Mouse (Mus musculus): Measurements from ENCODE around the gene Nxpe4. TPM values are rescaled to one million over a fixed set of nuclear protein-coding genes. Genes with fewer than 3 reads are reported as not detected.

The Nxpe4 gene
- polyA plus RNA-seq, 1 experiment from 2014 or later, result 7.4 TPM

DNA sequence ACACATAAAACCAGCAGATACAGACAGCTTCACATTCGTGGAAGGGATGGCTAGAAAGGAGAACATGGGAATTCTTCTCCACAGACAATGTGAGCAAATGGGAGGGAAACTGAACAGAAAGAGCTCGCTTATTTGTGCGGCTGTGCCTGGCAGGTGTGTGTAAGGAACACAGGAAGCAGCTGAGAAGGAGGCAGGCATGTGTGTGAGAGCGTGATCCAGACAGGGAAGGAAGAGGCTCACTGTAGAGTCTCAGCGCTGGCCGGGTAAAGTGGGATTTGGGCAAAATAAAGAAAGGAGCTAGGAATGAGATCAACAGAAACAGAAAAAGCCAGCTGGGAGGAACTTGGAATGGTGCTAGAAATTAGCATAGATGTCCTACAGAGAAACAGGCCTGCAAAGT lies 74.6 kb downstream of the Nxpe4 start:
- Histone ChIP-seq H3K4me1 (replicated peaks; ENCODE audit: control insufficient read depth, insufficient read depth, low read length) (no peaks in the 10 kb centered on the region), H3K27me3 (replicated peaks; ENCODE audit: control insufficient read depth, insufficient read depth, low read length) (no peaks in the 10 kb centered on the region), H3K4me2 (ENCODE audit: low read length) (no peak overlapping the region), H3K9ac (replicated peaks; ENCODE audit: low read depth, low read length) (no peak overlapping the region), H3K36me3 (ENCODE audit: control insufficient read depth, insufficient read depth) (no peaks in the 10 kb centered on the region), H3K27ac (ENCODE audit: low read length) (no peak overlapping the region), H3K4me3 (replicated peaks; ENCODE audit: low read length) (no peak overlapping the region), H3K9me3 (ENCODE audit: control insufficient read depth, low read length) (no peaks in the 10 kb centered on the region)
- 71% methylated on average over 6 of the region's 6 CpGs for WGBS
- no peak for ATAC-seq

DNA sequence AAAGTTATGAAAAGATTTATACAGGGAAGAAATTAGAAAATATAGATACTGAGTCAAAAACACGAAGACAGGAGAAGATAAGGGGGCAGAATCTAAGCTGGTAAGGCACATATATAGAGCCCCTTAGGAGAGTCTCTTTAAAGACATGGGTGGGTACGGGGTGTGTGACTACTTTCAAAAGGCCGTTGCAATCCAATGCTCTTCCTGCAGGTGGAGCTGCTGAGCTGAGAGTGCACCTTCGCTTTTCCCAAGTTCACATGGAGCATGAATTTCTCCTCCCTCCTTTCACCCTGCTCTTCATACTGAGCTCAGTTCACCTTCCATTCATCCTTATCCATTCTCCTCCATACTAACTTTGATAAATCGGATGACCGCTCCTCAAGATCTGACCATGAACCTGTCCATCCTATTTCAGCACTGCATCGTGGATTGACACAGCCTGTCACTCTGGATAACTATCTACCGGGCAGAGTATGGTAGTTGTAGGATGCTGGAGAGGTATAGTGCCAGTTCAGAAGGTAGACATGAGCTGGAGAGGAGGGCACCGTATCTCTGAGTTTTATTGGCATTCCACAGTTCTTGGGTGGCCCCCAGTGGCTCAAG lies 76.4 kb downstream of the Nxpe4 start:
- Histone ChIP-seq H3K4me1 (replicated peaks; ENCODE audit: control insufficient read depth, insufficient read depth, low read length) (no peaks in the 10 kb centered on the region), H3K4me3 (replicated peaks; ENCODE audit: low read length) (no peak overlapping the region), H3K9ac (replicated peaks; ENCODE audit: low read depth, low read length) (no peak overlapping the region), H3K27ac (ENCODE audit: low read length) (no peak overlapping the region), H3K36me3 (ENCODE audit: control insufficient read depth, insufficient read depth) (no peaks in the 10 kb centered on the region), H3K9me3 (ENCODE audit: control insufficient read depth, low read length) (no peaks in the 10 kb centered on the region), H3K4me2 (ENCODE audit: low read length) (no peak overlapping the region), H3K27me3 (replicated peaks; ENCODE audit: control insufficient read depth, insufficient read depth, low read length) (no peaks in the 10 kb centered on the region)
- 81% methylated on average over 9 of the region's 9 CpGs for WGBS
- ATAC-seq, result no peak

DNA sequence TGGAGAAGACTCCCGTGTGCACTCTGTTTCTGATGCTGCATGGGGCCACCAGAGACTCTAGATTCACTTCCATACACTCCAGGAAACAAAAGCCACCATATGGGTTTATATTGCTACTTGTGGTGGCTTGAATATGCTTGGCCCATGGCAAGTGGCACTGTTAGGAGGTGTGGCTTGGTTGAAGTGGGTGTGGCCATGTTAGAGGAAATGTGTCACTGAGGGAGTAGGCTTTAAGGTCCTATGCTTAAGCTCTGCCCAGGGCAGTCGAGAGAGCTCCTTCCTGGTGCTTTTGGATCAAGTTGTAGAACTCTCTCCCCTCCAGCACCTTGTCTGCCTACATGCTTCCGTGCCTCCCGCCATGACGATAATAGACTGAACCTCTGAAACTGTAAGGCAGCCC lies 77.6 kb downstream of the Nxpe4 start:
- ATAC-seq, result no peak
- Histone ChIP-seq H3K27ac (ENCODE audit: low read length) (no peak overlapping the region), H3K4me3 (replicated peaks; ENCODE audit: low read length) (no peak overlapping the region), H3K4me2 (ENCODE audit: low read length) (no peak overlapping the region), H3K27me3 (replicated peaks; ENCODE audit: control insufficient read depth, insufficient read depth, low read length) (no peaks in the 10 kb centered on the region), H3K4me1 (replicated peaks; ENCODE audit: control insufficient read depth, insufficient read depth, low read length) (no peaks in the 10 kb centered on the region), H3K36me3 (ENCODE audit: control insufficient read depth, insufficient read depth) (no peaks in the 10 kb centered on the region), H3K9ac (replicated peaks; ENCODE audit: low read depth, low read length) (no peak overlapping the region), H3K9me3 (ENCODE audit: control insufficient read depth, low read length) (no peaks in the 10 kb centered on the region)
- WGBS, result 89% methylated on average over 5 of the region's 5 CpGs

DNA sequence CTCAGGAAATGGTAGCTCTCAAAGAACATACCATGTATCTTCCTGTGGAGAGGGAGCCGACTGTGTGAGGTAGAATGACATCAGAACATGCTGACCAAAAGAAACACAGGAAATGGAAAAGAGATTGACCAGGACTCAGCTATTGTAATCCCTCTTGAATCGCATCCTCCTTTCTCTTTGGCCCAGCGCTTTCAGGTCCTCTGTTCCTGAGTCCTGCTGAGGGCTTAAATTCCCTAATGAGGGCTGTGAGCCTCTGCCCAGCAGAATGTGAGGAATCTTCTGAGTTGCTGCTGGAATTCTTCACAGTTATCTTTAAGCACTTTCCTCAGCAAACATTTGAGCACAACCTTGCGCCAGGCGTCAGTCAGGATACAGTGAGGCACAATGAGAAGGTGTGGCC lies 78.6 kb downstream of the Nxpe4 start:
- ATAC-seq, result no peak
- H3K27me3 ChIP-seq (replicated peaks; ENCODE audit: control insufficient read depth, insufficient read depth, low read length), result no peaks in the 10 kb centered on the region
- H3K4me1 ChIP-seq (replicated peaks; ENCODE audit: control insufficient read depth, insufficient read depth, low read length), result peaks cover 3% of the 10 kb centered on the region
- H3K9ac ChIP-seq (replicated peaks; ENCODE audit: low read depth, low read length), result no peak overlapping the region
- H3K9me3 ChIP-seq (ENCODE audit: control insufficient read depth, low read length), result no peaks in the 10 kb centered on the region
- WGBS, result 45% methylated on average over 5 of the region's 5 CpGs
- H3K4me3 ChIP-seq (replicated peaks; ENCODE audit: low read length), result no peak overlapping the region
- no peaks in the 10 kb centered on the region for H3K36me3 ChIP-seq (ENCODE audit: control insufficient read depth, insufficient read depth)
- H3K4me2 ChIP-seq (ENCODE audit: low read length), result no peak overlapping the region
- no peak overlapping the region for H3K27ac ChIP-seq (ENCODE audit: low read length)

DNA sequence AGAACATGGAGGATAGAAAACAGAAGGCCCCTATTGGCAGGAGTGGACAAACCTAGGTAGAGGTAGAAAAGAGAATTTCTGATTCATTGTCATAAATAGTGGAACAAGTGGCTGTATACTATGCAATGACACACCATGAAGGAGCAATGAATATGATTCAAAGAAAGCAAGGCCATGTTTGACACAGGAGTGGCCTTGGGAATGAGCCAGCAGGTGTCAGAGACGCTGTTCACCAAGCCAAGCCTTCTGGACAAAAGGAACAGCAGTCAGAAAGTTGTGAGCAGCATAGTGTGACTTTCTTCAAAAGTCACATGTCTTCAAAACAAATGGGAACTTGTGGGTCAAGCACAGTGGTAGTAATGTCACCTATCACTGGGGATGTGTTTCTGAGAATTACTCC lies 80.0 kb downstream of the Nxpe4 start:
- no peaks in the 10 kb centered on the region for H3K27me3 ChIP-seq (replicated peaks; ENCODE audit: control insufficient read depth, insufficient read depth, low read length)
- H3K9me3 ChIP-seq (ENCODE audit: control insufficient read depth, low read length), result no peaks in the 10 kb centered on the region
- 85% methylated on average over 1 of the region's 1 CpGs for WGBS
- no peak overlapping the region for H3K4me3 ChIP-seq (replicated peaks; ENCODE audit: low read length)
- H3K27ac ChIP-seq (ENCODE audit: low read length), result no peak overlapping the region
- no peak for ATAC-seq
- peaks cover 6% of the 10 kb centered on the region for H3K4me1 ChIP-seq (replicated peaks; ENCODE audit: control insufficient read depth, insufficient read depth, low read length)
- H3K9ac ChIP-seq (replicated peaks; ENCODE audit: low read depth, low read length), result no peak overlapping the region
- no peaks in the 10 kb centered on the region for H3K36me3 ChIP-seq (ENCODE audit: control insufficient read depth, insufficient read depth)
- no peak overlapping the region for H3K4me2 ChIP-seq (ENCODE audit: low read length)

DNA sequence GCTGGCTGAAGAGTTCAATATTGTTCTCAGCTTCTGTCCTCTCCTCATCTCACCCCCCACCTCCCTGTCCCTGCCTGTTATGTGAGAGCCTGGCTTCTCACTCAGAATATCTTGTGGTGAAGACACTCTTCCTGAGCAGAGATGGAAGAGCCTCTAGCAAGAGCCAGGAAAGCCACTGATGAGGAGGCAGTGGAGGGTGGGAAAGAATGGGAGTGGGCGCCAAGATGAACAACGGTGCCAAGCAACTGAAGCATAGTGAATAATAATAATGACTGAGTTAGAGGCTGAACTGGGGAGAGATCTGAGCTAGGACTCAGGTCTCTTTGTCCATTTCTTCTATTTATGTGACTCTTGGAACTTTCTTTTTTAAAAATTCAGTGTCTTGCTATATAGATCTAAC lies 80.9 kb downstream of the Nxpe4 start:
- 74% methylated on average over 2 of the region's 2 CpGs for WGBS
- H3K27ac ChIP-seq (ENCODE audit: low read length), result no peak overlapping the region

DNA sequence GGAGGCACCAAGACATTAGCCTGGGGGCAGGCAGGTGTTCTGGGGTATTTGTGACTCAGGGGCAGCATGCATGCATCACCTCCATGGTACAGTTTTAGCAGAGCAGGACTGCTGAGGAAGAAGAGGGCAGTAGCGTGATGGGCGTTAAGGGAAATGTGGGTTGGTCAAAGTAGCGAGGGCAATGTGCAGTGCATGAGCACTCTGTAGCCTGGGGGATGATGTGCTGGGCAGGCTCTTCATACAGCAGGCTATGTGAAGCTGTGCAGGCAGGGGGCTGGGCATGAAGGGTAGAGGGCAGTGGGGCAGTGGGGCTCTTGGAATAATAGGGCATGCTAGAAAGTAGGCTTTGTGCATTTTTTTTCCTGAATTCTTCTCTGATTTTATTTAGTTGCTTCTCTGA lies 82.4 kb downstream of the Nxpe4 start:
- no peaks in the 10 kb centered on the region for H3K9me3 ChIP-seq (ENCODE audit: control insufficient read depth, low read length)
- H3K4me1 ChIP-seq (replicated peaks; ENCODE audit: control insufficient read depth, insufficient read depth, low read length), result peaks cover 8% of the 10 kb centered on the region
- no peak overlapping the region for H3K4me2 ChIP-seq (ENCODE audit: low read length)
- no peak for ATAC-seq
- H3K4me3 ChIP-seq (replicated peaks; ENCODE audit: low read length), result no peak overlapping the region
- no peak overlapping the region for H3K27ac ChIP-seq (ENCODE audit: low read length)
- no peaks in the 10 kb centered on the region for H3K27me3 ChIP-seq (replicated peaks; ENCODE audit: control insufficient read depth, insufficient read depth, low read length)
- no peaks in the 10 kb centered on the region for H3K36me3 ChIP-seq (ENCODE audit: control insufficient read depth, insufficient read depth)
- H3K9ac ChIP-seq (replicated peaks; ENCODE audit: low read depth, low read length), result no peak overlapping the region
- WGBS, result 88% methylated on average over 3 of the region's 3 CpGs

More for the DNA sequence above, 80.9 kb downstream of the Nxpe4 start:
- peaks cover 8% of the 10 kb centered on the region for H3K4me1 ChIP-seq (replicated peaks; ENCODE audit: control insufficient read depth, insufficient read depth, low read length)
- H3K27me3 ChIP-seq (replicated peaks; ENCODE audit: control insufficient read depth, insufficient read depth, low read length), result no peaks in the 10 kb centered on the region
- no peaks in the 10 kb centered on the region for H3K9me3 ChIP-seq (ENCODE audit: control insufficient read depth, low read length)
- H3K4me2 ChIP-seq (ENCODE audit: low read length), result no peak overlapping the region
- no peak overlapping the region for H3K9ac ChIP-seq (replicated peaks; ENCODE audit: low read depth, low read length)
- H3K36me3 ChIP-seq (ENCODE audit: control insufficient read depth, insufficient read depth), result no peaks in the 10 kb centered on the region
- no peak overlapping the region for H3K4me3 ChIP-seq (replicated peaks; ENCODE audit: low read length)
- ATAC-seq, result no peak

DNA sequence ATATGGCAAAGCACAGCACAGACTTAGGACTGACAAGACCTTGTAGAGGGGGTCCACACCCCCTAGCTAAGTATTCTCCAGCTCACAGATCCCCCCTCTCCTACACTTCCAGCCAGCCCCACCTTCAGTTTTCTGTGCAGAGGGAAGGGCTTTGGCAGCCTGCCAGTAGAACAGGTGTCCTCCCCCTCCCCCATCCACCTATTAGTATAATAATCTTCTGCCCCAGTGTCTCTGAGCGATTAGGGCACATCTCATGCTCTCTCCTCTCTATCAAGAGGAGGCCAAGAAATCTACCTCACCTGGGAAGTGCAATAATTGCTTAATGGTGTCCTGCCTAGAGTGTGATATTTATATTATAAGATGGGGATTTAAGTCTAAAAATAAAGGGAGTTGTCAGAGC lies 83.7 kb downstream of the Nxpe4 start:
- WGBS, result 28% methylated on average over 1 of the region's 1 CpGs
- Histone ChIP-seq H3K4me1 (replicated peaks; ENCODE audit: control insufficient read depth, insufficient read depth, low read length) (peaks cover 8% of the 10 kb centered on the region), H3K4me3 (replicated peaks; ENCODE audit: low read length) (no peak overlapping the region), H3K4me2 (ENCODE audit: low read length) (no peak overlapping the region), H3K27ac (ENCODE audit: low read length) (no peak overlapping the region), H3K36me3 (ENCODE audit: control insufficient read depth, insufficient read depth) (no peaks in the 10 kb centered on the region), H3K9ac (replicated peaks; ENCODE audit: low read depth, low read length) (no peak overlapping the region), H3K9me3 (ENCODE audit: control insufficient read depth, low read length) (no peaks in the 10 kb centered on the region), H3K27me3 (replicated peaks; ENCODE audit: control insufficient read depth, insufficient read depth, low read length) (no peaks in the 10 kb centered on the region)
- ATAC-seq, result no peak

DNA sequence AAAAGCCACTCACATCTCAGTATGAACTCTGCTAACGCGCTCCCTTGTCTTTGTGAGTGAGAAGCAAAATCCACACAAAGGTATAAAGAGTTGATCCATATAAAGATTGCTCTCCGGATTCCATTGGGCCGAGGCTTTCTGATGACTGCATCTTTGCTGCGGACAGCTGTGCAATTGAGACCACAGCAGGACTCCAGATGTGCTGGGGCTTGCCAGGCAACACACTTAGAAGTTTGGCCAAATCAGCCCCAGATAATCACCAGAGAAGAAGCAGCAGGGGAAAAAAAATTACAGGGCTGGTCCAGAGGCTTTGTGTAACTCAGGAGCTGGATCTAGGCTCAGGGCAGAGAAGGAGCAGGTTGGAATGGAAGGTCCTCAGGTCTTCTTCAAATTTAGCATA lies 85.5 kb downstream of the Nxpe4 start:
- no peaks in the 10 kb centered on the region for H3K36me3 ChIP-seq (ENCODE audit: control insufficient read depth, insufficient read depth)
- WGBS, result 38% methylated on average over 5 of the region's 5 CpGs
- H3K27ac ChIP-seq (ENCODE audit: low read length), result no peak overlapping the region
- H3K4me1 ChIP-seq (replicated peaks; ENCODE audit: control insufficient read depth, insufficient read depth, low read length), result peaks cover 11% of the 10 kb centered on the region
- no peak for ATAC-seq
- no peak overlapping the region for H3K4me2 ChIP-seq (ENCODE audit: low read length)
- no peaks in the 10 kb centered on the region for H3K27me3 ChIP-seq (replicated peaks; ENCODE audit: control insufficient read depth, insufficient read depth, low read length)
- no peaks in the 10 kb centered on the region for H3K9me3 ChIP-seq (ENCODE audit: control insufficient read depth, low read length)
- H3K9ac ChIP-seq (replicated peaks; ENCODE audit: low read depth, low read length), result no peak overlapping the region
- no peak overlapping the region for H3K4me3 ChIP-seq (replicated peaks; ENCODE audit: low read length)

DNA sequence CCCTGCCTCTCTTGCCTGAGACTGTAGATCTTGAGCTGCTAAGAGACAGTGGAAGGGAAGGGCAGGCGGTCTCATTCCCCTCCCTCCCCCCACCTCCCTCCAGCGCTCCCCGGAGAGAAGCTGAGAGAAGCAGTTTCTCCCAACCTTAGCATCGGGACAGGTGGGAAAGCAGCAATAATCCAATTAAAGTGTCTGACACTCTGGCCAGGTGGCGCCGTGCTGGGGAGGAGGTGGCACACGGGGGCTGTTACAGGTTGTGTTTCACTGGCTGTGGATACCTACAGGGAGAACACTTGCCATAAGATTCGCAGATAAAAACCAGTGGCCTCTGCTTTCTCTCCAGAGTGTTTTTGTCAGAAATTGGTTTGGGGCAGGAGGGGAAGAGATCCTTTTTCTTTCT lies 90.4 kb downstream of the Nxpe4 start:
- H3K36me3 ChIP-seq (ENCODE audit: control insufficient read depth, insufficient read depth), result no peaks in the 10 kb centered on the region
- H3K4me3 ChIP-seq (replicated peaks; ENCODE audit: low read length), result no peak overlapping the region
- no peak overlapping the region for H3K9ac ChIP-seq (replicated peaks; ENCODE audit: low read depth, low read length)
- no peaks in the 10 kb centered on the region for H3K27me3 ChIP-seq (replicated peaks; ENCODE audit: control insufficient read depth, insufficient read depth, low read length)
- no peak overlapping the region for H3K4me2 ChIP-seq (ENCODE audit: low read length)
- whole genome bisulfite sequencing, result 10% methylated on average over 8 of the region's 8 CpGs
- no peak for ATAC-seq
- peaks cover 7% of the 10 kb centered on the region; the same call in 1 of the 2 replicates for H3K4me1 ChIP-seq (replicated peaks; ENCODE audit: control insufficient read depth, insufficient read depth, low read length)
- no peak overlapping the region for H3K27ac ChIP-seq (ENCODE audit: low read length)
- H3K9me3 ChIP-seq (ENCODE audit: control insufficient read depth, low read length), result no peaks in the 10 kb centered on the region
